Mouse (Mus musculus) embryo, embryonic 10.5 days (tissue): ENCODE results near the gene Olfr520.
"Not testable (repeated sequence)": the region's sequence is repeated elsewhere in the genome, so short reads cannot be mapped to it uniquely, and the experiment has no call there.

Source experiments
- DNase-seq: peaks from one replicate; pipeline ENCODE4 v3.0.0-alpha.2; 2015; ENCODE audit warnings: low spot score

Gene Olfr520

DNA sequence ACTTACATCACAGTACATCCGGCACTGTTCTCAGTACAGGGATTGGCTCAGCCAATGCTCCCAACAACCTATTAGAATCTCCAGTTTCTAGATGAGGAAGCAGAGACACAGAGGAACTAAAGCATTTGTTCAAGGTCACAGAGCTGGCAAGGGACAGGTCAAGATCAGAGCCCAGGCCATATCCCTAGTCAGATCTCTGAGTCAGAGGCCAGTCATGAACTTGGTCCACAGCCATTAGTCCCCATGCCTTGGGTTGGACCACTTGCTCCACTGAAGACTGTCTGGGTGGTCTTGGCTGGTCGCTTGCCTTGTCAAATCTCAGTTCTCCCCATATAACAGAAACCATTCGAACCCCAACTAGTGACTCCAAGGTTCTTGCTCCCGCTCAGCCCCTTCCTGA is 17.6 kb upstream of the Olfr520 start:
- no peak for DNase-seq

DNA sequence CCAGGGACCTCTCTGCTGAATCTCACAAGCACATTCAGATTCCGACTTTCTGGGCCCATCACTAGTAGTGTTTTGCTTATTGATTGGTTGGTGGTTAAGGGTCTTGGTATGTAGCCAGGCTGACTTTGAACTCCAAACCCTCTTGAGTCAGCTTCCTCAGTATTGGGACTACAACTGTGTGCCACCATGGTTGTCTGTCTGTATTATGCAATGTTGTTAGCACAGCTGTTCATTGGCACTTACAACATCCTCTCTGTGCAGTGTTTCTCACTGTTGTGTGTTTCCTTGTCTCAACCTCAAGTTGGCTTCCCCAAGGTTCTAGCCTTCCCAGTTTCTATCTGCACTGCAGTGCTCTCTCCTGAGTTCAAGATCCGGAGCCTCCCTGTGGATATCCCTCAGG is 13.5 kb upstream of the Olfr520 start:
- no peak for DNase-seq

- DNase-seq = no peak
Observed at GRCm38 (mm10) chr7:99734612-99735011, 4.5 kb downstream of the Olfr520 start.

DNA sequence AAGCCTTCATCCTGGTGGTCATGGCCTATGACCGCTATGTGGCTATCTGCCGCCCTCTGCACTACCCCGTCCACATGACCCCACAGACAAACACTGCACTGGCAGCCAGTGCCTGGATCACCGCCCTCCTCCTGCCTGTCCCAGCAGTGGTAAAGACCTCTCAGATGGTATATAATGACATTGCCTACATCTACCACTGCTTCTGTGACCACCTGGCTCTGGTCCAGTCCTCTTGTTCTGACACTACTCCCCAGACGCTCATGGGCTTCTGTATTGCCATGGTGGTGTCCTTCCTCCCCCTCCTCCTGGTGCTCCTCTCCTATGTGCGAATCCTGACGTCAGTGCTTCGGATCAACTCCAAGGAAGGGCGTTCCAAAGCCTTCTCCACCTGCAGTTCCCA is 5.4 kb downstream of the Olfr520 start:
- not testable (repeated sequence) for DNase-seq

- no peak for DNase-seq
Observed at GRCm38 (mm10) chr7:99739276-99739675, 9.2 kb downstream of the Olfr520 start.

DNA sequence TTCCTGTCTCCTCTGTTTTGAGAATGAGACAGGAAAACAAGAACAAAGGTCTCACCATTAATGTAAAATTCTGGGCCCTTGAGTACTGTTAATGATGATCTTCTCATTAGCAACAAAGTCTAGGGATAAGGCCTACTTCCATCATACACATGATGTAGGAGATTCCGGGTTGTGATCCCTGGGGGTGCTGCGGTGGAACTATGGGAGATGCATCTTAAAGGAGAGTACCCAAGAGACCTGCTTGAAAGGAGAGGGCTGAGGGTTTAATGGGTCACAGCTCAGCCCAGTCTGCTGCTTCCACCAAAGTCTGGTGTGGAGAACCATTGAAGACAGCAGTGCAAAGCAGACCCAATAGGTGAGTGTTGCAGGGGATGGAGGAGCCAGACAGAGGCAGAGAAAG is 33.1 kb downstream of the Olfr520 start, which contains the start of gene Olfr521:
TSS of gene Olfr521 (plus strand) at position 301 of the 400 bp plus-strand sequence.
- DNase-seq = no peak

GRCm38 (mm10) chr7:99781385-99781784 is 51.3 kb downstream of the Olfr520 start:
- DNase-seq = no peak

DNA sequence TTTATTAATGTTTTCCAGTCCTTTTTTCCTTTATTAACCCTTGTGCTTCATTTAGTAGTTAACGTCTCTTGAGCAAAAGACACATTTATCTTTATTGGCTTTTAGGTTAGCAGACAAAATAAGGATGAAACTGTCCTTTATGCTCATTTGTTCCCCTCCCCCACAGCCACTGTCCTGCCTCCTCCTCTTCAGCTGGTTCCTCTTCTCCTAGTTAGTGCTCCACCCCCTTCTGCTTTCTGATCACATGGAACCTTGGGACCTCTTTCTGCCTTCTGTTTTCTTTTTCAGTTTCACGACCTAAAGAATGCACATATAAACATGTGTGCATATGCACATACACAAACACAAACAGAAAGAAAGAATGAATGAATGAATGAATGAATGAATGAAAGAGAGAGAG is 51.8 kb downstream of the Olfr520 start:
- no peak for DNase-seq

GRCm38 (mm10) chr7:99783421-99783820 is 53.3 kb downstream of the Olfr520 start:
- no peak for DNase-seq

DNA sequence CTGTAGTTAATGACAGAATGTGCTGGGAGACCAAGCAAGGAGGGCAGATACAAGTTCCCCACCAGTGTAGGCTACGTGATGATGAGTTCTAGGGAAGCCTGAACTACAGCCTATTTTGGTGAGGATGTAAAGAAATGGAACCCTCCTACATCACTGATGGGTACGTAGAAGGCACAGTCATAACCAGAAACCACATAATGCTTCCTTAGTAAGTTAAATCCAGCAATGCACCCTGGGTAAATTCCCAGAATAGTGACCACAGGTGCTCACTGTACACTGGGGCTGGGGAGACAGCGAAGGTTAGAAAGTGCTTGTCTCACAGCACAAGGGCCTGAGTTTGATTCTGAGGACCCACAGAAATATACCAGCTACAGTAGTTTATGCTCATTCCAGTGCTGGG is 55.5 kb downstream of the Olfr520 start:
- no peak for DNase-seq
